Mouse (Mus musculus) lung, adult 2 months (tissue): ENCODE measurements around the gene Stk17b. TPM values are rescaled to one million over a fixed set of nuclear protein-coding genes. Genes with fewer than 3 reads are reported as not detected.
"Not testable (repeated sequence)": the region's sequence is repeated elsewhere in the genome, so short reads cannot be mapped to it uniquely, and the experiment has no call there.

Experiments
- DNase-seq: peaks from one replicate; pipeline ENCODE4 v3.0.0; 2022
- H3K4me1 ChIP-seq: fragments of 200-500 bp; 2 replicates; pipeline ENCODE4 v1.6.1; 2011; ENCODE audit warnings: low read length; ENCODE audit not compliant: control insufficient read depth, insufficient read depth
- H3K4me3 ChIP-seq: fragments of 200-500 bp; replicated peaks from 2 replicates; pipeline ENCODE3; 2011; ENCODE audit warnings: low read depth, mild to moderate bottlenecking, control low read depth, low read length; ENCODE audit errors: extremely low read depth
- CTCF ChIP-seq: fragments of 200-500 bp; IDR thresholded peaks from 2 replicates; pipeline ENCODE4 v1.5.1; 2011; ENCODE audit warnings: mild to moderate bottlenecking, low read length, control low read depth; ENCODE audit not compliant: insufficient read depth
- POLR2A ChIP-seq: fragments of 200-500 bp; IDR thresholded peaks from 2 replicates; pipeline ENCODE4 v1.6.1; 2011; ENCODE audit warnings: low read depth, mild to moderate bottlenecking, control low read depth, low read length, borderline replicate concordance; ENCODE audit errors: extremely low read depth
- WGBS: fragments of 180-500 bp; shearing (Covaris S2); methylation state at CpG from one replicate; pipeline ENCODE4 v1.1.7; 2018; 5-methylcytosine and 5-hydroxymethylcytosine counted together
- polyA plus RNA-seq: library from polyadenylated mRNA; depleted of rRNA; stranded (reverse); fragments of >200 nt; gene quantifications from 2 replicates; pipeline ENCODE4 v1.2.3, GENCODE M21; 2012

The Stk17b gene
- polyA plus RNA-seq, 1 experiment = 9.3 TPM

GRCm38 (mm10) chr1:53766112-53766511 lies 18.9 kb downstream of the Stk17b start:
- TF ChIP-seq CTCF (no peak), POLR2A (no peak)
- 37% methylated on average over 2 of the region's 2 CpGs for WGBS
- H3K4me3 ChIP-seq = no peak overlapping the region
- DNase-seq = no peak
- H3K4me1 ChIP-seq = no peaks in the 10 kb centered on the region

GRCm38 (mm10) chr1:53757316-53757715 lies 27.7 kb downstream of the Stk17b start:
- Histone ChIP-seq H3K4me3 (no peak overlapping the region), H3K4me1 (no peaks in the 10 kb centered on the region; the same call in 1 of the 2 replicates)
- TF ChIP-seq POLR2A = no peak
- no peak for DNase-seq
- WGBS = 79% methylated on average over 4 of the region's 4 CpGs

GRCm38 (mm10) chr1:53753501-53753900 lies 31.5 kb downstream of the Stk17b start:
- 91% methylated on average over 2 of the region's 2 CpGs for WGBS
- not testable (repeated sequence) for H3K4me3 ChIP-seq, H3K4me1 ChIP-seq, DNase-seq

- DNase-seq = no peak
- TF ChIP-seq CTCF (no peak), POLR2A (no peak)
- Histone ChIP-seq H3K4me1 (no peaks in the 10 kb centered on the region; the same call in 1 of the 2 replicates), H3K4me3 (no peak overlapping the region)
- WGBS = 81% methylated on average over 1 of the region's 1 CpGs
These were observed 33.9 kb downstream of the Stk17b start for GRCm38 (mm10) chr1:53751144-53751543.

DNA sequence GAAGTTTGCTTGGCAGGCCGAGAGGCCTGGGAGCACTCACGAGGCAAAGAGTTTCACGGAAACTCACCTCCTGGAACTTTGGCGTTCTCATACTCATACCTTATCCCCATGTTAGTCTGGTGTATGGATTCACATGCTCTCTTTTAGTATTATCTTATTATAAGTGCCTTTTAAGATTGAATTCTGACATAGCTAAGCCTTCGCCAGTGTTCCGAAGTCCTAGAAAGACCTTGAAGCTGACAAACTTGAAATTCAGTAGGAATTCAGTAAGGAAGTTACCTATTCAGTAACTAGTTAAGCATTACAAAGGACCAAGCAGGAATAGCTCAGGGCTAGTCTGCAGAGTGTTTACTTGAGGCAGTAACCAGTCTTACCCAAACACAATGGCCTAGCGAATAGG lies 34.3 kb downstream of the Stk17b start:
- not testable (repeated sequence) for DNase-seq, H3K4me1 ChIP-seq, H3K4me3 ChIP-seq
- WGBS = 88% methylated on average over 7 of the region's 7 CpGs

- not testable (repeated sequence) for H3K4me1 ChIP-seq, H3K4me3 ChIP-seq, DNase-seq
- 93% methylated on average over 1 of the region's 1 CpGs for WGBS
These were observed 35.1 kb downstream of the Stk17b start for GRCm38 (mm10) chr1:53749881-53750385.

DNA sequence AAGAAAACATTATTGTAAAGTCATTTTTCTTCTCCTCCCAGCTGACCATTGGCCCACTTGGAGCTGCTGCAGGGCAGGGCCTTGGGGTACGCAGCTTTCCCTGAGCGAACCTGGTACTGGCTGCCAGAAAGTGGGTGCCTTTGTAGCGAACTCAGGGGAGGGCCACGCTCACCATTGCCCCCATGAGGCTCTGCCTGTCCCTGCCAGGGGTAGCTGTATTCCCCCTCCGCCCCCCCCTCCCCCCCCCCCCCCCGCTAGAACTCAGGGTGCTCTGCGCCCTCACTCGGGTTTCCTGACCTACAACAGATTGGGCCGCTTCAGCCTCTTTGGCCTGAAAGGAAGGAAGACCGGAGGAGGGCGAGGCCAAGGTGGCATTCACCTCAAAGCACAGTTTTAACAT lies 36.5 kb downstream of the Stk17b start:
- H3K4me3 ChIP-seq = no peak overlapping the region
- WGBS = 44% methylated on average over 10 of the region's 11 CpGs
- TF ChIP-seq POLR2A (no peak), CTCF (no peak)

DNA sequence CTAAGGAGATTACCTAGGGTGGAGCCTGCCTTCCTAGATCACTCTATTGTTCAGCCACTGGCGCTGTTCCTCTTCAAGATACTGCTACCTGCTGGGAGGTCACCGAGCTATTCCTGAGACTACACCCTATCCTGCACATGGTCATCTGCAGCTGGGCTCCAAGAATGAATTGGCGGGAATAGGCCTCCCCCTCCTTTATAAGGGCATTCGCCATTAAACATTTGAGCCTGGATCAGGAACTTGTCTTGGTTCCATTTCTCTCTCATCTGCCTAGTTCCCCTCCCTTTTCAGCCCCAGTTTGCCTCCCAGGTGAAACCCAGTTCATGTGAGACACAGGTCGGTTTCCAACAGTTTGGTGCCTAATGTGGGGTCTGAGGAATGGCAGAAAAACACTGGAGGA lies 39.0 kb downstream of the Stk17b start:
- no peak for DNase-seq
- Histone ChIP-seq H3K4me3 (no peak overlapping the region), H3K4me1 (no peaks in the 10 kb centered on the region)
- no peak for TF ChIP-seq POLR2A
- no peak for TF ChIP-seq CTCF
- WGBS = 81% methylated on average over 5 of the region's 5 CpGs

More for the DNA sequence above, 36.5 kb downstream of the Stk17b start:
- no peaks in the 10 kb centered on the region for H3K4me1 ChIP-seq
- no peak for DNase-seq

GRCm38 (mm10) chr1:53741742-53742458 lies 43.1 kb downstream of the Stk17b start:
- DNase-seq = no peak
- Histone ChIP-seq H3K4me1 (no peaks in the 10 kb centered on the region), H3K4me3 (no peak overlapping the region)
- no peak for TF ChIP-seq POLR2A
- TF ChIP-seq CTCF = no peak
- 56% methylated on average over 3 of the region's 3 CpGs for WGBS

- TF ChIP-seq POLR2A (no peak), CTCF (no peak)
- Histone ChIP-seq H3K4me1 (no peaks in the 10 kb centered on the region), H3K4me3 (no peak overlapping the region)
- DNase-seq = no peak
- 86% methylated on average over 4 of the region's 4 CpGs for WGBS
These were observed 44.2 kb downstream of the Stk17b start for GRCm38 (mm10) chr1:53740777-53741336.

- H3K4me1 ChIP-seq, DNase-seq, H3K4me3 ChIP-seq: not testable (repeated sequence)
- 70% methylated on average over 3 of the region's 4 CpGs for WGBS
These were observed 44.8 kb downstream of the Stk17b start for GRCm38 (mm10) chr1:53740077-53740776.
